Mouse (Mus musculus) testis, adult 2 months (tissue): ENCODE data around the gene Ago1.

Experiments
- CTCF ChIP-seq: fragments of 200-500 bp; IDR thresholded peaks from 2 replicates; pipeline ENCODE4 v1.5.1; 2012; ENCODE audit warnings: low read depth, mild to moderate bottlenecking, inconsistent platforms, low read length, moderate library complexity; ENCODE audit not compliant: control insufficient read depth, insufficient read depth, insufficient replicate concordance
- POLR2A ChIP-seq: fragments of 200-500 bp; IDR thresholded peaks from 2 replicates; pipeline ENCODE4 v1.6.1; 2012; ENCODE audit warnings: low read depth, mild to moderate bottlenecking, inconsistent platforms, low read length, moderate library complexity; ENCODE audit not compliant: control insufficient read depth

GRCm38 (mm10) chr4:126455441-126455840 lies 12.9 kb downstream of the Ago1 start:
- TF ChIP-seq CTCF (no peak), POLR2A (no peak)
